Mouse (Mus musculus): Measurements from ENCODE around the gene Errfi1. TPM values are rescaled to one million over a fixed set of nuclear protein-coding genes. Genes with fewer than 3 reads are reported as not detected.
A peak's percentile ranks its signal among the peaks of the same experiment; 100 is the strongest.

The Errfi1 gene
- 10 to 100 TPM in 2 of 4 experiments, 1 to 10 TPM in 2; 8.5 to 23.4 (median 11.4) TPM for total RNA-seq (2022)

DNA sequence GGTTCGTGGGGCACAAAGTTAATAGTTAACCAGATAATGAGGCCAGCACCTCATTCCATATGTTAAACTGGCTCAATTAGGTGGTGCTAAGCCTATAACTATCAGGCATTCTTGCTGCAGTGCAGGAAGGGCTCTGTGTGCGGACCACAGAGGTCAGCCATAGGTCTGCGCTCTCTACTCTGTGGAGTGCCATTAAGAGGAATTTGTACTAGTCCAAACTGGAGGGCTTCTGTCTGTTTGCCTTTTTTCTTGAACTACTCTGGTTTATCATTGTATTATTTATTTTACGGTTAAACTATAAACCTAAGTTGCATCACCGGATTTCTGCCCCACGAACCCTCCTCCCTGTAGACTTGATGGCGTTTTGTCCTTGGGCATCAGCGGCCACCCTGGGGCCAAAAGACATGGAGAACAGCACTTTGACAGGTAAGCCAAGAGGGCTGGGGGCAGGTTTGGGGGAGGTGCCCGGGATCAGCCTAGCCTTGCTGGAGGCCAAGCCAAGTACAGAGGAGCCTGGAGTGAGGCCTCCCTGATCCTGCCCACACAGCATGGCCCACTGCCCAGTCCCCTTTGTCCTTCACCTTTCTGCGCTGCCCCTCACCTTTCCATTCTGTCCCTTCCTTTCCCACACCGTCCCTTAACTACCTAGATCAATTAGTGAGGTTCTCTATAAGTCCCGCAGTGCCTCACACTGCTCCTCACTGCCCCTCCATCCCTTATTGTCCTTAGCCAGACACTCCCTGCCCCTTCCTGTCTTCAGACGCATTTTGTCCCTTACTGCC lies at the start of gene Errfi1:
TSS of gene Errfi1 (plus strand) at position 240 of the 782 bp plus-strand sequence.
- DNase-seq (ENCODE audit: low spot score): no peak

DNA sequence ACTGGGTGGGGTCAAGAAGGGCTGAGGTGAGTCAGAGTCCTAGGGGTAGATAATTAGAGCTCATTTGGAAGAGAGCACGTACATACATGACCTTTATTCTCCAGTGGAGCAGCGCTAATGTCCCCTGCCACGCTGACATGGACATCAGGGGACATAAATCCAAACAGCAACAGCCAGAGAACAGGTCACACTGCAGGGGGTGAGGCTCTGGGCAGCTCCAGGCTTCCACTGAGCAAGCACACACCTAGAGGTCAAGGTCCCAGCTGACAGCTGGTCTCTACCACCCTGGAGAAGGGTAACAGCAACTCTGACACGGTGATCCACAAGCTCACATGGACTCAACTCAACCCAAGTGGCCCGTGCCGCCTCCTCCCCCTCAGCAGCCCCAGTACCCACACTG lies 49.5 kb upstream of the Errfi1 start:
- DNase-seq (ENCODE audit: low spot score): no peak

DNA sequence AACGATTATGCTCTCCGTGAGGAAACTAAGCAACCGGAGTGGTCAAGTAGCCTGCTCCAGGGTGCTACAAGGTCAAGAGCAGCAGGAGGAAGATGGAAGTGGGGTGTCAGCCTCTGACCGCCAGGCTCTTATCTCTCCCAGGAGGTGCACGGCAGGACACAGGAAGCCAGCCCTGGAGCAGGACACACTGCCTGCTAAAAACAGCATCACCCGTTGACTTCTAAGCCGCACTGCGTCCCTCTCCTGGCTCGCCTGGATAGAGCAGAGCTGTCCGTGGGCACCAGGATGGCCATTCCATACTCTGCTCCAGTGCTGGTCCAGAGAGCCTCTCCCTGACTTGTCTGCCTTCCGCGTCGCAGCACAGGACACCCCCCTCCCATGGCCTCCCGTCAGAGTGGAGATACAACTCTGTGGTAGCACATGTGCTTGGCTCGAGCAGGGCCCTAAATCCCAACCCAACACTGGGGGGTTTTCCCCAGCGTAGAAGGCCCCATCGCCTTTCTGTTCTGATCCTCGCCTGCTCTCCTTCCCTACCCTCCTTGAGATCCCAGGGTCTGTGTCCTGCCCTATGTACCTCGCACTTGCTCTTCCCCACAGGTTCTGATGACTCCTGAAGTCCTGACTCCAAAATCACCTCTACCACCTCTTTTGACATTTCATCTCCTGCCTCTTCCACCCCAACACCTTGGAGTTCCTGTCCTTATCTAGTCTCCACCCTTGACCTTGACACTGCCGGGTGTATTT lies 45.8 kb upstream of the Errfi1 start:
- no peak for DNase-seq (ENCODE audit: low spot score)

DNA sequence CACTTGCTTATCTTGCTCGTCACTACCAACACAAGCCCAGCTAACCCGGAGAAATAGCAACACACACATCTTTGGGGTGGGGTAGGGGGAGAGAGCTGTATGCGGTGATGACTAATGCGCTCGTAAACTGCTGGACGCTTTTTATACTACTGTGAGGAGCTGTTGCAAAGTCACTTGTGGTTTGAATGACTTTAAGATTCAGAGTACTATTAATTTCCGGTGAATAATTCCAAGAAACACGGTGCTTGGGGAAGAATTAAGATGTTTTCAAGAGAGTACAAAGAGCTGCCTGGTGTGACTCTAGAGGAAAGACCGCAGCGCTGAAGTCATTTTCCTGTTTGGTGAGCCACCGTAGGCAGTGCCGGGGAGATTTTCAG lies 45.3 kb upstream of the Errfi1 start:
- peak; percentile 60 for DNase-seq (ENCODE audit: low spot score)

DNA sequence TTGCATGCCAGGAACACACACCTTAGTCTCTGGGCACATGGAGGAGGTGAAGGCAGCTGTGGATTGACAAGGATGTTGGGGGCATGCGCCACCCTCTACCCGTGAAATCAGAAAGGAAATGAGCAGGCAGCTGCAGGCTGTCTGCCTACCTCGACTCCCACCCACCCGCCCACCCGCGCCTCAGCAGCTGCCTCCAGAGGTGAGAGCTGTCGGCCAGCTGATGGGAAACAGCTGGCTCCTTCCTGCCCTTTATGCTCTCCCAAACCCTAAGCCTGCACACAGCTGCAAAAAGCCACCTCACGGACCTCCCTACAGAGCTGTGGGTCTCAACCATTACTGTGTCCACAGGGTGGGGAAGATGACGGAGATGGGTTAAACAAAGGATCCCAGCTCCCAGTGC lies 44.4 kb upstream of the Errfi1 start:
- no peak for DNase-seq (ENCODE audit: low spot score)

DNA sequence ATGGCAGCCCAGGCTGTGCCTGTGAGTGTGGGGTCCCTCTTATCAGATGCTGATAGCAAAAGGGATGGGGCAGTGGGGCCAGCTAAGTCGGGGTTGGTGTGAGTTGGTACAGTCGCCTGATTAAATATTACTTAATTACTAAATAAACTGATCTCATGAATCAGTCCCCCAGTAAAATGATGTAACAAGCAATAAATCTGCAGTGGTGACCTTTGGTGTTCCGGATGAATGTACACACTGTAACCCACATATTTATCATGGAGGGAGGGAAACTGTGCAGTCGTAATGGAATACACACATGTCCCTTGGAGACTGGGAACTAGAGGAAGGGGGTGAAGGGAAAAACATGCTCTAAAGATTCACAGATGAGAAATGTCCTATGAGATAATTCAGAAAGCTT lies 38.6 kb upstream of the Errfi1 start:
- no peak for DNase-seq (ENCODE audit: low spot score)

DNA sequence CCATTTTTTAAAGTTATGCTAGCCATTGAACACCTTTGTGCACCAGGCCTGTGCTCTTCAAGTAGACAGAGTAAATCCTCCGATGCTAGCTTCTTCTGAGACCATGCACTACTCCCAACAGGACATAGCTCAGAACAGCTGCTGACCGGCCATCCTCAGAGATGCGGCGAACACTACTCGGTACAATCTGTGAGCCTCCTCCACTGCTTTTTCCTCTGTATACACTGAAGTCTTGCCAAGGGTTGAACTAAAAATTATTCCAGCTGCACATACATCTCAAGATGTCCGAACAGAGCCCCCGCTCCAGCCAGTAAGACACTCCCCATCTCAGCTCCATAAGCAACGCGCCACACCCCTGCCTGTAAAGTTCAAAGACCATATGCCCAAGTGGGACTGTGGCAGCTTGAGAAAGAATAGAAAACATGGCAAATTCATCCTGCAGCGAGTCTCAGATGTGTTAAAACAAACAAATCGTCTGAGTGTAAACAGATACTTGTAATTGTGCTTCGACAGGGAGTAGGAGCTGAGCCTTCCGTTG lies 37.2 kb upstream of the Errfi1 start:
- no peak for DNase-seq (ENCODE audit: low spot score)

DNA sequence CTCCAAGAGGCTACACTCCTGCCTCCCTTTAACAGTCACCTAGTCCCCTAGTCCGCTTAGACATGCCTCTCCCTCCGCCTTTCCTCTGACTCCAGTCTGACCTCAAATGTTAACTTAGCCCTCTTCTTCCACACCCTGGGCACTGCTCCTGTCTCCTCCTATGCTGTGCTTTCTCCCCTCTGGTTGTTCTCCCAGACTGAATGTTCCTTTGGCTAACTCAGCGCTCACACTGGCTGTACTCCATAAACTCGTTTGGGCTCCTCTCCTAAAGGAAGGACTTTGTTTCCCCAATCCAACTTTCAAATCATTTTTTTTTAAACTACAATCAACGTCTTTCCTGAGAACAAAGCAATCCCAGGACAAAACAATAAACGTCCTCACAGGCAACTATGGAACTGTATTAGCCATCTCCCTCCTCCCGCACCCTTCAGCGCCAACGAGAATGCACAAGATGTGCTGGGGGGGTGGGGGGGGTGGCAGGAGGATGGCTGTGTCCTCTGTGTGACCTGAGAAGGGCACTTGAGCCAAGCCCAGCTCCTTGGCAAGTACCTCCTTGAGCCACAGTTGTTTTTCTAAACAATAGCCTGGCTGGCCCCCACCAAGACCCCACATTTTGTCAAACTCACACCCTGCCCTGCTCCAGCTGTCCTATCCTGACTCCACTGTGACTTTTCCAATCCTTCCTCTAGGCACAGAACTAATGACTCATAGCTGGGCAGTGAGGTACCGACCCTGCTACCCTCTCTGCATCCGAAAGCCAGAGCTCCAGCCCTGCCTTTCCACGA lies 34.4 kb upstream of the Errfi1 start:
- peak; percentile 66 for DNase-seq (ENCODE audit: low spot score)

DNA sequence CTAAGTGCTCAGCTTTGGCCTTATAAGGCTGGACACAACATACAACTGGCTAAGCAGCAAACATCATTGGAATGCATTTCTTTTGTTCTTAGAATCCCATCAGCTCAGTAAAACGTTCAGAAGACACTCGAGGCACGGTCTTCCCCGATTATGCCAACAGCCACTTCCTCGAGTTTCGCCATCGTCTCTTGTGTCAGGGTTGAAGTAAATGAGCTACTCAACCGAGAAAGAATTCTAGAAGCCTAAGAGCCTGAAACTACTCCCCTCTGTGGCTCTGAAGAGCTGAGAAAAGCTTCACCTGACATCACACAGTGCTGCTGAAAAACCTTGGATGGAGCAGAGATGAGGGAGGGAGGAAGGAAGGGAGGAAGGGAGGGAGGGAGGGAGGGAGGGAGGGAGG lies 32.3 kb upstream of the Errfi1 start:
- DNase-seq (ENCODE audit: low spot score): no peak

DNA sequence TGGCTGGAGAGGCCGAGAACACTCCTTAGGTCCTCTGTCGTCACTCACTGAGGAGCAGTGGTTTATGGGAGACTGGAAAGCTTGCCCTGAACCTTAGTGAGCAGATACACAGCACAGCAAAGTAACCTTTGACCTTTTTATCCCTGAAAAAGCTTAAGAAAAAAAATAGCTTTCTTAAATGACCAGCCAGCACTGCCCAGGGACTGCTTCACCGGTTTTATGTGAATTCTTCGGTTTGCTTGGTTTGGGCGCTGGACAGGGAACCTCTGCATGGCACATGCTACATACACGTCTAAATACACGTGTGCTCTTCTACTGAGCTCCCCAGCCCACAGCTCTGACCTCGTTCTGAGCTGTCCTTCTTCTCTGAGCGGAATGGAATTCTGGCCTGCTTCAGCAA lies 31.1 kb upstream of the Errfi1 start:
- DNase-seq (ENCODE audit: low spot score): no peak

DNA sequence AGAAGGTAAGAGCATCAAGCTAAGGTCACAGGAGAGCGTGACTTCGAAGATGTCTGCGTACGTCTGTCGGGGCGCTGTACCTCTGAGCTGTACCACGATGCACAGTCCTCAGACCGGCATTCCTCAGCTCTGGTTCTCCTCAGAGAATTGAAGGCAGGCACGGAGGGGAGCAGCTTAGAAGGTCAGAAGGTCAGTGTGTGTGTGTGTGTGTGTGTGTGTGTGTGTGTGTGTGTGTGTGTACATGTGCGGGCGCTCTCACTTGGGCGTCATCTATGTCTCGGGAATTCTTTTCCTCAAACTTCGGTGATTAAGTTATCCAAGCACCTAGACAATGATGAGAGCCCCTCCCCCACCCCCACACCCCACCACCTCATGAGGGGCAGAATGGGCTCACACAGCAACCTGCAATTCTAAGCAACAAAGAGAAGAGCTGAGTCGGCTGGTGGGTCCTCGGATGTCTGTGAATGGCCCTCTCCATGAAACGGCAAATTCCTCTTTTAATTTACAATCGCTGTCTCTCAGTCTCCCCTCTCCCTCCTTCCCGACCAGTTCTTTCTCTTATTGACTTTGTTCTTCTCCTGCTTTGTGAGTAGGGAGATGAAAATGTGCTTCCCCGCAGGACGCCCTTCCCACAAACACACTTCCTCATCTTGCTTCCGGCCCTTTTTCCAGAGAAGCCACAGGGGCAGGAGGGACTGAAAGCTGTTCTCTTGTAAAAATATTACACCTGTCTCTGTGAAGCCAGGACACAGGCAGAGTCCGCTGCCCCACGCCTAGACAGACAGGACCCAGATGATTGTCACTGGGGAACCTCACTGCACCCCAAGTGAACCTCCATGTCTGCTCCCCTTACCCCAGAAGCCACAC lies 29.9 kb upstream of the Errfi1 start:
- no peak for DNase-seq (ENCODE audit: low spot score)

DNA sequence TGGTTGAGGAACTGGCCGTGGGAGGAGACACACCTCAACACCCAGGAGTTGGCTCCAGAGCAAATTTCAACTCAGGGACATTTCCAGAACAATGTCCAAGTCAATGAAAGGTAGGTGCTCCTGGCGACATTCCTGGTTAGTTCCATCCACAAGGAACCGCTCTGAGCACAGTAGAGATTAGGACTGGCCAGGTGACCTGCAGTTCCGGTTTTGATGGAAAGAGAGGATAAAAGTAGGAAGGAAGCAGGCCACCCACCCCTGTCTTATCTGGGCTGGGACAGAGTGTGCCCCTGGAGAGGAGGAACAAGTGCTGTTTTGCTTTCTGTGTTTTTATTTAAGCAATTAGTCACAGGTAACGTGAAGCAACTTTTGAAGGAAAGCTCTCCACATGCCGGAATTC lies 28.8 kb upstream of the Errfi1 start:
- DNase-seq (ENCODE audit: low spot score): no peak

DNA sequence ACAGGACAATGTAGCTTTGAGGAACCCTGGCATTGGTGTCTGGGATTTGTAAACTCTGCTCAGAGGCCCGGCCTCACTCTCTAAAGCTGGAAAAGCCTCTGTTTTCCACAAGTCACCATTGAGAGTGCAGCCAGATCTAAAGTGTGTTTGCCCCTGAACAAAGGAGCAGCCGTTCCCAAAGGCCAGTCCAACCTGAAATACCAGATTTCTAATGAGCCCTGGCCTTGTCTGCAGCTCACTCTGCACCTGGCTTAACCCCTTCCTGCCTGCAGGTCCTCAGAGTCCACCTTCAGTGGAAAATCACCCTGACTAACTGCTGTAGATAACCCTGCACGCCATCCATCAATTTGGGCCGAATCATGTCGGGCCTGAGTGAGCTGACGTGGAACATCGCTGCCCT lies 28.2 kb upstream of the Errfi1 start:
- no peak for DNase-seq (ENCODE audit: low spot score)

DNA sequence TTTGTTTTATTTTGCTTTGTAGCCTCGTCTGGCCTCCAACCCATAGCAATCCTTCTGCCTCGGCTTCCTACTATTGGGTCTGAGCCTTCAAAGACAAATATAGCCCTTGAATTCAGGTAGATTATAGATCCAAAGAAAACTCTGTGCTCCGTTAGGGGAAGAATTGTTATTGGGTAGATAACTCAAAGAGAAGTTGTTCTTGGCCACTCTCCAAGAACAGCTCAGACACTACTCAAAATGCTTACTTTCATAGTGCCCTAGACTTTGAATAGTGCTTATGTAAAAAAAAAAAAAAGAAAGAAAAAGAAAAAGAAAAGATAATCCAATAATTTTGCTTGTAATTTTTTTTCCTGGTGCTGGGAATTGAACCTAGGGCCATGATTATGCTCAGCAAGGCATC lies 22.4 kb upstream of the Errfi1 start:
- DNase-seq (ENCODE audit: low spot score): no peak

DNA sequence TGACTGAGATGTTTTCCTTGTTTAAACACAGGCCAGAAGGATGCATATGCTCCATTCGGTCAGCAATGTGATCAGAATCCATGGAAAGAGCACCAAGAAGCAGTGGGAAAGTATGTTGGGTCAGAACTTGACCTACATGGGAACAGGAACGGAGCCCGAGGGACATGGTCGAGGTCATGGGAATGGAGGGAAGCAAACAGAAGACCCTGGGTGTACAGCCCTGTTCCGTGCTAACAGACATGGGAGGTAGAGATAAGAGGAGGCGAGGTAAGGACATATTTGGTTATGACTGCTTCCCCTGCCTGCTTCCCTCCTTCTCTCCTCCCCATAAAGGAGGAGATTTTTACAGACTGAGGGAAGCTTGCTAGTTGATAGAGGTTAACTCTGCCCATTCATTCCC lies 21.8 kb upstream of the Errfi1 start:
- DNase-seq (ENCODE audit: low spot score): no peak

DNA sequence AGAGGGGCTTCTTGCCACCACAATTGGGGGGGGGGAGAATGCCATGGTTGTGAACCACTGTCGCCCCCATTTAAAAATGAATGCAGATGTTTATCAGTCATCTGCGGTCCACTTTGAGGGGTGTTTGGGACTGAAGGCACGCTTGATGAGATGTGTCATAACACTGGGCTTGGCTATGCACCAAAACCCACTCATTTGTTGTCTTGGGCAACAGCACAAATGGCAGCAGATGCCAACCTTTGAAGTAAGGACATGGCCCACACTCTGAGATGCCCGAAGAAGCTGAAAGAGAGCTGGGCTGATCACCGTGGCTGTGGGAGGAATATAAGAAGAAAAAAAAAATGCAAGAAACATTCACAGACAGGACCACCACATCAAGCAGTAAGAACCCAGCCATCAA lies 18.6 kb upstream of the Errfi1 start:
- DNase-seq (ENCODE audit: low spot score): no peak

DNA sequence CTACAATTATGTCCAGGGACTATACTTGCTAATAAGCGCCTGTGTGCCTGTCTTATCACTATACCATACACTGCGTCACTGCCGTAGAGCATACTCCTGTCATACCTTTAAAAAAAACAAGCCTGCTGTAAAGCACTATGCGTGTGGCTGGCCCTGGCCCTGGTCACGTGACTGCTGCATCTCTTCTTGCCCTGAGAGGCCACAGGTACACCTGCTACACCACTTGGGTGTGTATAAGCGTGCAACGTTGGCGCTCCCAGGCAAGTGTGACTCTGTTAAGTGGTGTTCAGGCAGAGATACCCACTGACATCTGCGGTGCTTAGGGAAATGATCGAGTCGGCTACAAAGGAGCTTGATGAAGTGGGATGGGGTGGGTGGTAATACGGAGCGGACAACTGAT lies 17.5 kb upstream of the Errfi1 start:
- no peak for DNase-seq (ENCODE audit: low spot score)

DNA sequence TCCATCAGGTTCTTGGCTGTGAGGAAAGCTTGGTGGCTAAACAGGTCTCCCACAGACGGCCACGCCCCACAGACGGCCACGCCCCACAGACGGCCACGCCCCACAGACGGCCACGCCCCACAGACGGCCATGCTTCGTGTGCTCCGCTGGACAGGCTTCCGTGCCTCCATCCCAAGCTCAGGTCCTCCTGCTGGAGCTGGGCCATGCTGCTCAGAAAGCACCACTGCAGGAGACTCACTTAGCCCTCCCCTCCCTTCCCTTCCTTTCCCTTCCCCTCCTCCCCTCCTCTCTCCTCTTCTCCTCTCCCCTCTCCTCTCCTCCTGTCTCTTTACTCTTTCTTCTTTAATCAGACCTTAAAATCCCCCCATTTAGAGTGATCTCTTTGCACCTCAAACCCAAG lies 16.8 kb upstream of the Errfi1 start:
- no peak for DNase-seq (ENCODE audit: low spot score)

DNA sequence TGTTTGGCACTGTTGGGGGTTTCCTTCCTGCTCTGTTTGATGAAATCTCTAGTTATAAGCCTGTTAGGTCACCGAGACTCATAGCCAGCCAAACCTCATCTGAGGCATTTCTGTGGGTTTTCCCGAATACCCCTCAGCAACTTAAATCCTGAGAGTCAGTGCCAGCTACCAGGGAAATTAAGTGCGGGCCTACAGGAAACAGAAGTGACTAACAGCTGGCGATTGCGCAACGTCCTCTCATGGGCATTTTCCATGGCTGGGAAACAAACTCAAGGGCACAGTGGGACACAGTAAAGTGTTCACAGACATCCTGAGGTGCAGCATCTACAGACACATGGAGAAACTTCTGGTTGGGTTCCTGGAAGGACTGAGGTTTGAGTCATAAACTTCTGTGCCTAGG lies 16.3 kb upstream of the Errfi1 start:
- peak; percentile 65 for DNase-seq (ENCODE audit: low spot score)

DNA sequence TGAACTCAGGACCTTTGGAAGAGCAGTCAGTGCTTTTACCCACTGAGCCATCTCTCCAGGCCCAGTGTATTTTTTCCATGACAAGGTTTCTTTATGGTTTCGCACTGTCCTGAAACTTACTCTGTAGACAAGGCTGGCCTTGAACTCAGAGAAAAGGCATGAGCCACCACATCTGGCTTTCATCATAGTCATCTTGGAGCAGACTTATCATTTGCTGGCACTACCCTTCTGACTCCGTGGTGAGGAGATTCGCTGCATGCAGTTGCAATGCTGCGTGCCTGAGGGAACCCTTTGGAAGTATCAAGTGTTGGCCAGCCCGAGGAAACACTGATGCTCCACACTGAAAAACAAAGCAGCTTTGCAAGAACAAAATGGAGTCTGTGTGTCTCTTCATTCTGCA lies 11.7 kb upstream of the Errfi1 start:
- no peak for DNase-seq (ENCODE audit: low spot score)

DNA sequence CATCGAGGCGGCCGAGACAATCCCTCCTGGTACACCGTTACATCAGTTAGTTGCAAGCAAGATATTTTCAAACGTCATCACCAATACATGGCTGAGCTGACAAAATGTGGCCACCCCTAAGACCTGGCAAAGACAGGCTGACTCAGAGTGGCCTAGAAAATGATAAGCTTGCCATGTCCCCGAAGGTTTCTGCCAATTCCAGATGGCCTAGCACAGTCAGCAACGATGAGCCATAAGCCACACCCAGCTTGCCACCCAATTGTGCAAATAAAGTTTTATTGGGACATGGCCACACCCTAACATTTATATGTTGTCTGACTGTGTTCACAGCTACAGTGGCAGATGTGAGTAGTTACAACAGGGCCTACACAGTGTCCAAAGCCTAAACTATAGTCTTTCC lies 10.5 kb upstream of the Errfi1 start:
- no peak for DNase-seq (ENCODE audit: low spot score)
